Mouse (Mus musculus) gastrocnemius, postnatal 10 days (tissue): Measurements from ENCODE around the gene Arhgap1. TPM values are rescaled to one million over a fixed set of nuclear protein-coding genes. Genes with fewer than 3 reads are reported as not detected.
A peak's percentile ranks its signal among the peaks of the same experiment; 100 is the strongest.
"Not testable (repeated sequence)": the region's sequence is repeated elsewhere in the genome, so short reads cannot be mapped to it uniquely, and the experiment has no call there.

Experiments
- DNase-seq: peaks from one replicate; pipeline ENCODE4 v3.0.0; 2021; ENCODE audit warnings: mixed read lengths
- long read RNA-seq, 2 experiments: library from polyadenylated mRNA; stranded (forward); transcript quantifications; one replicate each; pipeline ENCODE4 v2.0.0; 2021
- total RNA-seq, 2 experiments: library from RNA; stranded (reverse); gene quantifications; 2 replicates each; pipeline ENCODE4 v1.2.3; 2021

Arhgap1 gene
- 10 to 100 TPM; 23.6 to 28.1 TPM for total RNA-seq
- long read RNA-seq, experiment 1, transcript Arhgap1-202 (14 exons, 3,201 nt), result major isoform, 5 of 23 reads
- long read RNA-seq, experiment 1, partial matches to known transcripts, result 3 of 23 reads
- long read RNA-seq, experiment 1, other reads (novel, unspliced or antisense), result 11 of 23 reads
- long read RNA-seq, experiment 2, transcript Arhgap1-202 (14 exons, 3,201 nt), result major isoform, 13 of 25 reads
- long read RNA-seq, experiment 2, partial matches to known transcripts, result 2 of 25 reads
- long read RNA-seq, experiment 2, other reads (novel, unspliced or antisense), result 3 of 25 reads

GRCm38 (mm10) chr2:91649553-91650359 is at the start of gene Arhgap1, which contains the start of gene Zfp408:
Gene Arhgap1 (plus strand): TSS chr2:91649860.
Gene Zfp408 (minus strand): TSS chr2:91649791.
- DNase-seq, result peak; percentile 97

- DNase-seq, result no peak
Observed at GRCm38 (mm10) chr2:91600475-91600874, 49.2 kb upstream of the Arhgap1 start.

- no peak for DNase-seq
Observed at GRCm38 (mm10) chr2:91602389-91602788, 47.3 kb upstream of the Arhgap1 start.

GRCm38 (mm10) chr2:91609370-91609769 is 40.3 kb upstream of the Arhgap1 start:
- DNase-seq, result not testable (repeated sequence)

- no peak for DNase-seq
Observed at GRCm38 (mm10) chr2:91622356-91622755, 27.3 kb upstream of the Arhgap1 start.

- DNase-seq, result not testable (repeated sequence)
Observed at GRCm38 (mm10) chr2:91623366-91623765, 26.3 kb upstream of the Arhgap1 start.

- DNase-seq, result no peak
Observed at GRCm38 (mm10) chr2:91627486-91627885, 22.2 kb upstream of the Arhgap1 start.

- no peak for DNase-seq
Observed at GRCm38 (mm10) chr2:91628171-91628570, 21.5 kb upstream of the Arhgap1 start.

- no peak for DNase-seq
Observed at GRCm38 (mm10) chr2:91629682-91630081, 20.0 kb upstream of the Arhgap1 start.

- no peak for DNase-seq
Observed at GRCm38 (mm10) chr2:91630384-91630783, 19.3 kb upstream of the Arhgap1 start.

GRCm38 (mm10) chr2:91631826-91632225 is 17.8 kb upstream of the Arhgap1 start:
- DNase-seq, result no peak

GRCm38 (mm10) chr2:91632316-91632715 is 17.3 kb upstream of the Arhgap1 start:
- no peak for DNase-seq

GRCm38 (mm10) chr2:91633334-91633977 is 16.2 kb upstream of the Arhgap1 start:
- no peak for DNase-seq

GRCm38 (mm10) chr2:91634841-91635240 is 14.8 kb upstream of the Arhgap1 start:
- no peak for DNase-seq

GRCm38 (mm10) chr2:91635486-91635885 is 14.2 kb upstream of the Arhgap1 start:
- DNase-seq, result no peak

GRCm38 (mm10) chr2:91636229-91636628 is 13.4 kb upstream of the Arhgap1 start, which contains the start of gene F2:
Gene F2 (minus strand): TSS chr2:91636414.
- no peak for DNase-seq

- no peak for DNase-seq
Observed at GRCm38 (mm10) chr2:91636727-91637338, 12.8 kb upstream of the Arhgap1 start.

GRCm38 (mm10) chr2:91638931-91639330 is 10.7 kb upstream of the Arhgap1 start:
- DNase-seq, result no peak

- no peak for DNase-seq
Observed at GRCm38 (mm10) chr2:91642825-91643415, 6.7 kb upstream of the Arhgap1 start.

- DNase-seq, result no peak
Observed at GRCm38 (mm10) chr2:91644021-91644420, 5.6 kb upstream of the Arhgap1 start.

GRCm38 (mm10) chr2:91645354-91645753 is 4.3 kb upstream of the Arhgap1 start:
- DNase-seq, result no peak

GRCm38 (mm10) chr2:91645811-91646210 is 3.8 kb upstream of the Arhgap1 start:
- no peak for DNase-seq
